Mouse (Mus musculus): Measurements from ENCODE around the gene Hoxa2.

DNA sequence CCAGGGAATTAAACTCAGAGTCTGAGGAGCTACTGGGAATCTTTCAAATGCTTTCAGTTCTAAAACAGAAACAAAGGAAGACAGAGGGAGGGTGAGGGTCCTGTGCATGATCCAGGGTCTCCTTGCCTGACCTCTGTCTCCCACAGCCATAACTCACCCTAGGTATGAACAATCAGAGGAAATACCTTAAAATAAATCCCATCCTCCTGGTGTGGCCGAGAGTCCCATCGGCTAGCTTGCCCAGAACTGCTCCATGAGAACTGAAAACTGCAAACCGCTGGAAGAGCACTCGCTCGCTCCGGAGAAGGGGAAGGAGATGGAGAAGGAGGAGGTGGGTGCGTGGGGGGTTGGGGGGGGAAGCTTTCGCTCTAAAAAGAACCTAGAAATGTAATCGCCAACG lies 15.1 kb upstream of the Hoxa2 start:
- TF ChIP-seq CTCF (IDR thresholded peaks at IDR 0.05; ENCODE audit: low read depth, low read length) (no peak), POLR2A (IDR thresholded peaks at IDR 0.05; ENCODE audit: borderline replicate concordance, low read depth, low read length) (no peak)

Measured in bone marrow macrophage, adult 2 months (primary cell).